In genomic region chr10:97219474-97219873, GRCm38 (mm10) we compare ENCODE assay signal across 8 mouse cellular contexts.
DNase-seq lines count a peak whose midpoint lies in the region; ATAC-seq lines count a peak whose summit lies in the region.

No protein-coding gene starts in this region.

- DNase-seq in kidney, postnatal 14 days: peak; percentile 18
- DNase-seq in adipocyte (ENCODE audit: low spot score): peak; percentile 80
- DNase-seq in adrenal gland, postnatal 36 days: peak; percentile 6 to 42
- DNase-seq in gastrocnemius, postnatal 10 days: peak; percentile 45
- peak; percentile 65 for DNase-seq in testis, postnatal 10 days (ENCODE audit: low spot score)
- no peak for DNase-seq in embryo, embryonic 9.5 days (ENCODE audit: extremely low spot score)

- no peaks in the 10 kb centered on the region for H3K36me3 ChIP-seq in kidney, embryonic 16.5 days (ENCODE audit: insufficient read depth, low read length)

- no peaks in the 10 kb centered on the region for H3K27me3 ChIP-seq in kidney, embryonic 16.5 days (ENCODE audit: insufficient read depth, low read length)

- H3K9ac ChIP-seq in kidney, embryonic 16.5 days (replicated peaks; ENCODE audit: low read length): no peak overlapping the region

- ATAC-seq in kidney, embryonic 16.5 days (ENCODE audit: low FRiP score, low TSS enrichment): no peak
- no peak for ATAC-seq in erythroid progenitor cell, adult 5-6 weeks (replicated peaks; ENCODE audit: low FRiP score, poor library complexity, severe bottlenecking)

- no peaks in the 10 kb centered on the region for H3K4me1 ChIP-seq in kidney, embryonic 16.5 days (ENCODE audit: insufficient read depth, low read length)

- 63% methylated on average over 3 of the region's 3 CpGs for WGBS in kidney, embryonic 16.5 days

- H3K4me2 ChIP-seq in kidney, embryonic 16.5 days (replicated peaks; ENCODE audit: low read depth, low read length): no peak overlapping the region

- no peak overlapping the region for H3K4me3 ChIP-seq in kidney, embryonic 16.5 days (ENCODE audit: low read length)

- H3K27ac ChIP-seq in kidney, embryonic 16.5 days (ENCODE audit: low read length): no peak overlapping the region

- H3K9me3 ChIP-seq in kidney, embryonic 16.5 days (ENCODE audit: low read length): no peaks in the 10 kb centered on the region
